ENCODE assay signal across 17 mouse cellular contexts in the genomic region with DNA sequence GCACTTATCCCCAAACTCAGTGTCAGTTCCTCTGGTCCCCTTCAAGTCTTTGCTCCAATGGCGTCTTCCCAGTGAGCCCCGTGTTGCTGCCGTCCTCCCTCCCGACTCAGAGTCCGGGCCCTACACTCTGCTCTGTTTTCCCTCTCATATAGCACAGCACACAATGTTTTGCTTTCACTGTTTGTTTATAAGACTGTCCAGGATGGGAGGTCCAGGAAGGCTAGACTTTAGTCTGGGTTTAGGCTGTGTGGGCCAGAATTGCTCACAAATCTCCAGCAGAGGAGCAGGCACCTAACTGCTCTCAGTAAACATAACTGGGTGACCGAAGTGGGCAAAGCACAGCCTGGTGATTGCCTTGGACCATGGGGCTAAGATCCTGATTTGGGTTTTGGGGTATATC. TPM values are rescaled to one million over a fixed set of nuclear protein-coding genes. Genes with fewer than 3 reads are reported as not detected.
"Had no signal": no experiment of that assay in that cellular context is flagged by ENCODE, and none has a peak within 500 bp of the region (broad histone marks: within the 10 kb centered on the region; RNA-seq: fewer than 3 reads in every experiment).

No protein-coding gene starts in this region.

- H3K4me2 ChIP-seq: limb, embryonic 12.5 days; liver, embryonic 13.5 days; midbrain, embryonic 12.5 days had no signal

- H3K9ac ChIP-seq: limb, embryonic 12.5 days; liver, embryonic 13.5 days; midbrain, embryonic 12.5 days had no signal

- H3K36me3 ChIP-seq: limb, embryonic 12.5 days; liver, embryonic 13.5 days; midbrain, embryonic 12.5 days had no signal

- H3K27ac ChIP-seq: kidney, postnatal 0 days; limb, embryonic 12.5 days; liver, embryonic 13.5 days; macrophage; midbrain, embryonic 12.5 days had no signal

- ATAC-seq: intestine, postnatal 0 days had no signal

- H3K4me1 ChIP-seq: limb, embryonic 12.5 days; liver, embryonic 13.5 days; megakaryocyte, embryonic 14.5 days; midbrain, embryonic 12.5 days had no signal

- H3K9me3 ChIP-seq: limb, embryonic 12.5 days; liver, embryonic 13.5 days; megakaryocyte, embryonic 14.5 days; midbrain, embryonic 12.5 days had no signal

- H3K27me3 ChIP-seq: midbrain, embryonic 12.5 days had no signal

- DNase-seq: kidney, adult 9 months; kidney, postnatal 36 days; layer of hippocampus, adult 9-11 months; layer of hippocampus, postnatal 36 days; liver, embryonic 13.5 days; right cerebral cortex, adult 18-20 months; right cerebral cortex, postnatal 25 days; thymus, postnatal 36 days had no signal

- H3K4me3 ChIP-seq: limb, embryonic 12.5 days; liver, embryonic 13.5 days; megakaryocyte, embryonic 14.5 days; midbrain, embryonic 12.5 days had no signal

RNA-seq across cellular contexts. Expression of a gene that starts 19.9 kb away (rescaled TPM):
- polyA plus RNA-seq: intestine, postnatal 0 days; limb, embryonic 12.5 days; liver, embryonic 13.5 days; macrophage; midbrain, embryonic 12.5 days; small intestine, adult 2 months; stomach, embryonic 16.5 days; thymus, postnatal 0 days had no signal
